Mouse (Mus musculus) layer of hippocampus, postnatal 36 days (tissue): ENCODE measurements around the gene Myf6. TPM values are rescaled to one million over a fixed set of nuclear protein-coding genes. Genes with fewer than 3 reads are reported as not detected.

Experiments used
- microRNA-seq, 2 experiments: library from miRNA; unstranded; fragments of <30 nt; microRNA quantifications; one replicate each; pipeline ENCODE4 v1.2.0; 2021
- total RNA-seq, 2 experiments: library from RNA; stranded (reverse); gene quantifications; 2 replicates each; pipeline ENCODE4 v1.2.3; 2021

Myf6 gene
- total RNA-seq, 2 experiments from 2014 or later = not detected

Small RNA genes lying within 50 kb of the gene (microRNA-seq; reads per million reads assigned to microRNA genes)
- gene Gm44403 = 0 reads per million in 2 experiments

Other genes with a start within 250 kb of the Myf6 start
- 10 to 100 TPM; 31.0 to 31.9 TPM for gene Lin7a, start 223.1 kb downstream of the Myf6 start, total RNA-seq
- gene Myf5, start 8.6 kb downstream of the Myf6 start, total RNA-seq = not detected
- gene Ptprq, start 225.3 kb upstream of the Myf6 start, total RNA-seq = under 1 TPM; 0.12 to 0.15 TPM